Mouse (Mus musculus): ENCODE results near the gene Gldc.
"Not testable (repeated sequence)": the region's sequence is repeated elsewhere in the genome, so short reads cannot be mapped to it uniquely, and the experiment has no call there.

Gldc gene

GRCm38 (mm10) chr19:30174919-30175571, at the start of gene Gldc:
TSS of gene Gldc (minus strand) at chr19:30175429.
- DNase-seq (ENCODE audit: low spot score), result peak; percentile 41

- not testable (repeated sequence) for DNase-seq (ENCODE audit: low spot score)
These were observed 47.4 kb upstream of the Gldc start for GRCm38 (mm10) chr19:30222593-30222992.

DNA sequence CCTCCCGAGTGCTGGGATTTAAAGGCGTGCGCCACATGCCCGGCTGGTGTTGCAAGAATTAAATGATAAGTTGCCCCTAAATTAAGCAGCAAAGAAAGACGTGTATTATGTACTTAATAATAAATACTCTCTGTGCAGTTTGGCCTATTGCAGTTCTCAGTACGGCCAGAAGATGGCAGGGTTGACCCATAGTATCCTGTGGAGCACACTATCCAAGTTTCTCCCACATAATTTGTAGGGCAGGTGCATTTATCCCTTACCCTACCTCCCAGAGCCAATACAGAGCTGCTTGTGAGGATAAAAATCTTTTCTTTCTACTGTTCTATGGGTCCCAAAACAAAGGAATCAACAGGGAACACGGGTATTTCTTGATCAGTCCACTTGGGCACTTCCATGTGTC, 42.1 kb upstream of the Gldc start:
- peak; percentile 64 for DNase-seq (ENCODE audit: low spot score)

GRCm38 (mm10) chr19:30216186-30216585, 41.0 kb upstream of the Gldc start:
- no peak for DNase-seq (ENCODE audit: low spot score)

- not testable (repeated sequence) for DNase-seq (ENCODE audit: low spot score)
These were observed 40.5 kb upstream of the Gldc start for GRCm38 (mm10) chr19:30215736-30216135.

GRCm38 (mm10) chr19:30214026-30214425, 38.8 kb upstream of the Gldc start:
- no peak for DNase-seq (ENCODE audit: low spot score)

GRCm38 (mm10) chr19:30209006-30209405, 33.8 kb upstream of the Gldc start:
- DNase-seq (ENCODE audit: low spot score), result not testable (repeated sequence)

DNA sequence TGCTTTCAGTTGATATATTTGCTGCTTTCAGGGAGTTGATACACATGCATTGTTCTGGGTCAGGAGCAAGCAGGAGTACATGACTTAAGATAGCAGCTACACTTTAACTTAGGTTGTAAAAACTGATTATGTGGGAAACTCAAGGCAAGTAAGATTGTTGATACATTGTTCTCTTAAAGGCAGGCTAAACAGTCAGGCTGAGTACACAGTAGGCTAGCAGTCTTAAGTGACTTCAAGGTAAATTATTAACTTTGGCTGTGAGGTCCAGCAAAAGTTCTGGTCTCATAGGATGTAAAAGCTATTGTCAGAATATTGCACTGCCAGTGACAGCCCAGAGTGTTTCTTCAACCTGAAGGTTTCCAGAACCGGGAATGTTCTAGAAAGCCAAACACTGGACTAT, 31.8 kb upstream of the Gldc start:
- no peak for DNase-seq (ENCODE audit: low spot score)

- DNase-seq (ENCODE audit: low spot score), result no peak
These were observed 30.6 kb upstream of the Gldc start for GRCm38 (mm10) chr19:30205874-30206273.

- peak; percentile 30 for DNase-seq (ENCODE audit: low spot score)
These were observed 30.1 kb upstream of the Gldc start for GRCm38 (mm10) chr19:30205159-30205816.

DNA sequence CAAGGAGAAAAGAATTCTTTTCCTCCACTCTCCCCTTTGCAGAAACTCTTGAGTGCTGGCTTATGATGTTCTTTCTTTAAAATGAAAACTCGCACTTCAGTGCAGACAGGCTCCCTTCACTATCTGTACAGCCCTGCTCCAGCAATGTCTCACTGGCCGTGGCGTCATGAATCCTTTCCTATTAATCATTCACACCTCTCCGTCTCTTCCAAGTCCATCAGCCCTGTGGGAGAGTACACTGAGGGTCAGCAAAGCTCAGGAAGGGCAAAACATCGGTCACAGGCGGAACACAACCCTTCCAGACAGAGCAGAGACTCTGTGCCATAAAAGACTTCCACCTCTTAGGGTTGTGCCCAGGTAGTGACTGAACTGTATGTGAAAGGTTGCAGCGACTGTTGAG, 26.9 kb upstream of the Gldc start:
- no peak for DNase-seq (ENCODE audit: low spot score)

- no peak for DNase-seq (ENCODE audit: low spot score)
These were observed 19.8 kb upstream of the Gldc start for GRCm38 (mm10) chr19:30194999-30195398.

DNA sequence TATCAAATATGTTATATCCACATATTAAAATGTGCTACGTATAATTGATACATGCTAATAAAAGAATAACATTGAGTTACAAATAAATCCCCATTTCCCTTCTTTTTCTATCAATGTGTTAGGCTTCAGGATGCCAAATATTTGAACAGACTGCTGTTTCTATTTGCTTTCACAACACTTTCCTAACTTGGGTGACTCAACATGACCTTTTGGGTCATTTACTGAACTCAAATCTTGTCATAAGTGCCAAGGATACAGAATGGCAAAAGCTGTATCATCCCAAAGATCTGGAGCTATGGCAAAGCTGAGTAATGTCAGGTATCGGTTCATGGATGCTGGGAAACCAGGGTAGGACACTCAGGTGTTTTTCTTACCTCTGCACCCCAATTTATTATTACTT, 12.0 kb upstream of the Gldc start:
- no peak for DNase-seq (ENCODE audit: low spot score)

DNA sequence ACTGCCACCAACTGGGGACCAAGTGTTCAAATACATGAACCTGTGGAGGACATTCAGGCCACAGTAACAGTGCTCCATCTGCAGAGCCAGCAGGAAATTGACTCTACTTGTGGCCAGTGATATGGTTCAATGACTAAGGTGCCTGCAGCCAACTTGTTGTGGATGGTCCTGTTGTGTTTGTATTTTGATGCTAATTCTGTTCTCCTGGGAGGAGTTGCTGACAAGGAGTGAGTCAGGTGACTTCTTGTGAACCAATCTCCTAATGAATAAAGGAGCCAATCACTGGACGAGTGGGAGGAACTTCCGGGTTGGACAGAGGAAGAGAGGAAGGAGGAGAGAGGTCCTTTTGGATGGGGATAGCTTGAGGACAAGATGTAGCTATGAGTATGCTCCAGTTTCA, 10.3 kb upstream of the Gldc start:
- DNase-seq (ENCODE audit: low spot score), result no peak

DNA sequence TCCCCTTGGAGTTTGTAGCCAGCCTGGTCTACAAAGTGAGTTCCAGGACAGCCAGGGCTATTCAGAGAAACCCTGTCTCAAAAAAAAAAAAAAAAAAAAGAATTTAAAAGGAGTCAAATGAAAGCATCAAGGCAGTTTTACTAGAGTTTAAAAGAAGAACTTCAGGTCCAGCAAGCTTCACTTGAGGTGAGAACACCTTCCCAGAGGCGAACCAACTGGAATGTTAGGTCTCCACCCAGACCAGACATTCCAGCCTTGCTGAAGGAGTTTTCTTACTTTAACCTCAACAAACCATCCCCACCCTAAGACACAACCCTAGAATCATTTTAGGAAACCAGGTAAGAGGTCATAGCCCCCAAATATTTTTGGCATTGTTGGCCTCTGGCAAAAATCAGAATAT, 4.8 kb upstream of the Gldc start:
- no peak for DNase-seq (ENCODE audit: low spot score)

- no peak for DNase-seq (ENCODE audit: low spot score)
These were observed 1.1 kb downstream of the Gldc start for GRCm38 (mm10) chr19:30174074-30174670.

DNA sequence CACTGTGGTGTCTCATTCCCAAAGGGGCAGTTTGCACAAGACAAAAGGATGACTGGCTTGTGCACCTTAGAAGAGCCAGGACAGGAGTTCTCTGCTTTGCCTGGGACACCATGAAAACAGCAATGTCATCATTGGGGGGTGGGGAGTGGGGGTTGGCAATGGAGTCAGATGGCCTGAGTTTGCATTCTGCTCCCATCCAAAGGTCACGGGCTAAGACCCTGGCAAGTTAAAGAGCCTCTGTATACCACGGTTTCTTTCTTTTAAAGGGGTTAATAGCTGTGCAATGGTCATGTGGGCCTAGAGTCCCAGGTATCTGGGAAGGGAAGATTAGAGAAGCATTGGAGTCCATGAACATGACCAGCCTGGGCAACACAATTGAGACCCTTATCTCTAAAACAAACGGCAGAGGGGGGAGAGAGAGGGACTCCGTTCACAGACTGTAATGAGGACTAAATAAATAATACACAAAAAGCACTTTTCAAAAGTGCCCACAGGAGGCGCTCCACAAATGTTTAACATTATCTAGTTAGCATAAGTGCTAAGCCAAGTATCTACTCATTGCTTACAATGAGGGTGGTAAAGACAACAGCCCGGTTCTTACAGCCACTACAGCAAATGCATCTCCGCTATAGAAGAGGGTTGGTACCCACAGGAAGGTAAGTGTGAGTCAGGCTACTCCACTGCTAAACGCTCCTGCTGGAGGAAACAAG, 3.7 kb downstream of the Gldc start:
- no peak for DNase-seq (ENCODE audit: low spot score)

GRCm38 (mm10) chr19:30170319-30170718, 4.9 kb downstream of the Gldc start:
- no peak for DNase-seq (ENCODE audit: low spot score)

- DNase-seq (ENCODE audit: low spot score), result no peak
These were observed 8.3 kb downstream of the Gldc start for GRCm38 (mm10) chr19:30166801-30167505.

- no peak for DNase-seq (ENCODE audit: low spot score)
These were observed 11.0 kb downstream of the Gldc start for GRCm38 (mm10) chr19:30164228-30164627.

GRCm38 (mm10) chr19:30162808-30163207, 12.4 kb downstream of the Gldc start:
- DNase-seq (ENCODE audit: low spot score), result no peak

DNA sequence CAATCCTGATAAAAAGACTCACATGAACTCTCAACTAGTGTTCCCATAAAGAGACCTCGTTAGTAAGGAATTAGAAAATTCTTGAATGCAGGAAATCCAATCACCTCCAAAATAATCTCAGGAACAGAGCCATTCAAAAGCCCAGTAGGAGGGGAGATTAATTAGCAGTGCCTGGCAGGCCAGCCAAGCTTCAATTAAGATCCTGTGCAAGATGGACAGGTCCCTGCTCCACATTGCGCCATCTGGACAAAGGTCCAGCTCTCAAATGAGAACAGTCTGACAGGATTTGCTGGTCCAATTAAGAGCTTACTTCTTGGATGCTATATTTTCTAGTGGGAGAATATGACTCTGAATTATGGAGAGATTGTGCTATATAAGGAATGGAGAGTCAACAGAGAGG, 15.2 kb downstream of the Gldc start:
- peak; percentile 45 for DNase-seq (ENCODE audit: low spot score)

All from layer of hippocampus, adult 11-12 months (tissue).